Mouse (Mus musculus) cerebellum, adult 2 months (tissue): ENCODE measurements at regions not wholly inside any gene's neighbourhood (a gene's known extent, or its start where the extent isn't known, plus 50 kb on each side); places are given as distances from the start of the nearest gene placed in this dataset.

Experiments
- CTCF ChIP-seq: fragments of 200-500 bp; IDR thresholded peaks from 2 replicates; pipeline ENCODE4 v1.5.1; 2011; ENCODE audit warnings: low read depth, mild to moderate bottlenecking, control low read depth, low read length, moderate library complexity, borderline replicate concordance; ENCODE audit not compliant: insufficient read depth
- POLR2A ChIP-seq: fragments of 200-500 bp; IDR thresholded peaks from 2 replicates; pipeline ENCODE4 v1.6.1; 2011; ENCODE audit warnings: low read length, control low read depth, borderline replicate concordance; ENCODE audit not compliant: insufficient read depth

DNA sequence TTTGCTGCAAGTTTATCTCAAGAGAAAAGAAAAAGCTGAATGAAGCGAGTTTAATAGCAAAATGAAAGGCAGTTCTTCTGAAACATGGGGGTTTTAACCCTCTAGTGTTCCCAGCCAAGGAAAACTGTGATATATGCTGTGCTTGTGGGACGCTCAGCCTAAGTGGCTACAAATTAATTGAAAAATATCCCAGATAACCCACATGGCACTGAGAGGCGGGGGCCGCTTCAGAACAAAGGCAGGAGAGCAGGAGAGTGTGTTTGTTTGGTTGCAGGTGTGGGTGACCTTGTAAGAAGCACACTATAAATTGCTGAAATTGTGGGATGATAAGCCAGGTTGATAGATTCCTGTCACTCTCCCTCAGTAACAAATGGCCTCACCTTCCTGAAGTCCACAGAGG is 154.7 kb upstream of the Mpped2 start:
- TF ChIP-seq POLR2A (no peak), CTCF (no peak)
